Mouse (Mus musculus): ENCODE results near the gene Ncor2. TPM values are rescaled to one million over a fixed set of nuclear protein-coding genes. Genes with fewer than 3 reads are reported as not detected.

The Ncor2 gene
- total RNA-seq, 2 experiments from 2014 or later: 291 to 298 TPM

DNA sequence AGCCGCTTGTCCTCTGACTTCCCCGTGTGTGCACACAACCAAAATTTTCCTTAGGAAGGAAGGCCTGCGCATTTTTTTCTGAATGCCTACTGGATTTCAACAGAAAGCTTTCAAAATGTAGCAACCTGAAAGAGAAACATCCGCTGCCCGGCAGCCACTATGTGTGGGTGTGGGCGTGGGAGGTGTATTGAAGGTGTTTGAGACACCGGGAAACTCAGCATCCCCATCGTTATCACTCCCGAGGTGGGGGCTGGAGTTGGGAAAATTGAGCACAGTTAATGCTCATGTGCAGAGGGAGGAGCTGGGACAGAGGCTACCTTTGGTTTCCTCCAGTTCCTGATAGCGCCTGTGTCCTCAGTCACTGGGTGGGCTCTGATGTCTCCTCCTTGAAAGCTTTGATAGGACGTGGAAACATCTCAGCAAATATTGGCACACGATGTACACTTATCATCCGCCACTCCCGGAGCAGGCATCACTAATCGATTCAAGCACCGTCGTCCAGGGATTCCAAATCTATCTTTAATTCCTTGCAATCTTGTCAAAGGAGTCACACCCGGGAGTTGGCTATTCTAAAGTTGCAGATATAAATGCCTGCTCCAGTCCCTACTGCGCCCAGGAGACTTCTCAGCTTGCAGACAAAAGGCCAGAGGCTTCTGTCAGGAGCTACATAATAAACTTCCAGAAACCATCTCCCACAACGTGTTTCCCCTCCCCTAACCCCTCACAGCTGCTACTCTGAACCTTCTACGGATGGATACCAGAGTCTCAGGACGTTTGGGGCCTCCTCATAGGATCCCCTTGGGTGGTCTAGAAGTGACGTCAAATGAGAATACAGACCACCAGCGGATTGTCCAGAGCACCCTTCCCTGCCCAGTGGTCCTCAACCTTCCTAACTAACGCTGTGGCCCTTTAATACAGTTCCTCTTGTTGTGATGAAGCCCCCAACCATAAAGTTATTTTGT is 14.7 kb upstream of the Ncor2 start:
- no peak for DNase-seq (ENCODE audit: low spot score in 2 of 2)

- no peak for DNase-seq (ENCODE audit: low spot score in 2 of 2)
Observed at GRCm38 (mm10) chr5:125191608-125192007, 12.6 kb upstream of the Ncor2 start.

DNA sequence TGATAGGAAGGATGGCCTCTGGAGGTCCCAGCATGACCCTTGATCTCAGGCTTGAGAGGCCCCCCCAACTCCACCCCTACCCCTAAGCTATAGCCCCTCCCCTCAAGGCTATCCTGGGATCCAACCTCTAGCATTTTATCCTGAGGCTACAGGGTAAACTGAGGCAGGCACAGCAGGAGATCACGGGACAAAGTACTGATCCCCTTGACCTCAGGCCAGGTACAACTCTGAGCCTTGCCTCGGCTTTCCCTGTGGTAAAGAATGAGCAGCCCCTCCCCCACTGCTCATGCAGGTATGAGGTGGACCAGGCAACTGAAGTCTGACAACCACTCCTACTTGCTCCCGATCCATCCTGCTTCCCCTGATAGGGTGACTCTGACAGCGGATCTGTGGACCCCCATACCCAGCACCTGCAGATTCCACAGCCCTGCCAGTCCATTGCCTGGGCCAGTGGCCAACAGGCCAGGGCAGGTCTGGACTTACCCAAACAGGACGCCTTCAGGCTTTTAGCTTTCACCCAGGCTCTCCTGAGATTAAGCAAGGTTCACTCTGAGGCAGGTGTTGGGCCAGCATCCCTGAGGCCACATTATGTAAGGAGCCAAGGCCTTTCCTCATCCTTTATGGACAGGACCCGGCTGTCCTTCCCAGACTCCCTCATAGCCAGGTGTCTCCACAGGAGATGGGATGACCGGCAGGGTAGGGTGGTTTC is 11.2 kb upstream of the Ncor2 start:
- DNase-seq (ENCODE audit: low spot score in 2 of 2): no peak

- peak; percentile 65 to 70 for DNase-seq (ENCODE audit: low spot score in 2 of 2)
Observed at GRCm38 (mm10) chr5:125189625-125190024, 10.6 kb upstream of the Ncor2 start.

DNA sequence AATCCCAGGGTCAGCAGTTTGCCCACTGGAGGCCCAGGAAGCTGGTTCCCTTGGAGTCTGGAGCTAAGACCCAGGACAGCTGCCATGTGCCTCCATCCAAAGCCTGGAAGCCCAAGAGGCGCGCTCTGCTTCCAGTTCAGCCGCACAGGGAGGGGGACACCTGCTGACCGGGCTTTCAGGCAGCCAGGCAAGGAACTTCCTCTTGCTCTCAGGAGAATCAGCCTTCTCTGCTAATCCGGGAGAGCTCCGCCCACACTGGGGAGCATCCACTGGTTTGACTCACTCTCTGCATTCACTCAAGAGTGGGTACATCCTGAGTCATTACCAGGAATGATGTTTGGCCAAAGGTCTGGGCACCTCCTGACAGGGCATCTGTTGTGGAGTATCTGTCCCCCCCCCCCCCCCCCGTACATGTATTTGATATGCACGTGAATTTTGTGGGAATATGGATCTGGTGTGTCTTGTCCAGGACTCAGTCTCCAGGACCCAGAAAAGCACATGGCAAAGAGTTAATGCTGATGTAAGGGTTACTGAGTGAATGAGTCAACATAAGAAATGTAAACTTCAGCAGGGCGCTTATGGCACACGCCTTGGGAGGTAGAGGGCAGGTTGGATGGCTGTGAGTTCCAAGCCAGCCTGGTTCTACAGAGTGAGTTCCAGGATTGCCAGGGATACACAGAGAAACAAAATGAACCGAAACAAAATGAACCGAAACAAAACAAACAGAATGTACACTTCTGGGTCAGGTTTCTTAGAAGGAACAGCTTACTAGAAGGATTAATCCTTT is 10.0 kb upstream of the Ncor2 start:
- DNase-seq (ENCODE audit: low spot score in 2 of 2): peak in 1 of 2 experiments; percentile 60

DNA sequence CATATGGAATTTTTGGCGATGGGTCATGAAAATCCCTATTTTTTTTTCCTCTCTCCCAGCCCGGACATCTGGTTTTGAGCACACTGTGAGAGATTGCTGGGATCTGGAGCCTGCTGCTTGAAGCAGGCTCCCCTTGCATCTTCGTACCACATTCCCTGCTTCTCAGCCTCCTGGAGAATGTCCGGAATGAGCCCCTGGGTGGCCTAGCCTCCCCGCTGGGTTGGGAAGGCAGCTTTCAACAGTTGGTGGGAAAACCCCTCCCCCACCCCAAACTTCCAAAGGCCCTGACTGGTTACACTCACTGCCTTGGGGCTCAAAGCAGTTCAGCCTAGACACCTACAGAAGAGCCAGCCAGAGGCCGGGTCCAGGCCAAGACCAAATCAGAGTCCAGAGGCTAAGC is 5.8 kb upstream of the Ncor2 start:
- DNase-seq (ENCODE audit: low spot score in 2 of 2): no peak

DNA sequence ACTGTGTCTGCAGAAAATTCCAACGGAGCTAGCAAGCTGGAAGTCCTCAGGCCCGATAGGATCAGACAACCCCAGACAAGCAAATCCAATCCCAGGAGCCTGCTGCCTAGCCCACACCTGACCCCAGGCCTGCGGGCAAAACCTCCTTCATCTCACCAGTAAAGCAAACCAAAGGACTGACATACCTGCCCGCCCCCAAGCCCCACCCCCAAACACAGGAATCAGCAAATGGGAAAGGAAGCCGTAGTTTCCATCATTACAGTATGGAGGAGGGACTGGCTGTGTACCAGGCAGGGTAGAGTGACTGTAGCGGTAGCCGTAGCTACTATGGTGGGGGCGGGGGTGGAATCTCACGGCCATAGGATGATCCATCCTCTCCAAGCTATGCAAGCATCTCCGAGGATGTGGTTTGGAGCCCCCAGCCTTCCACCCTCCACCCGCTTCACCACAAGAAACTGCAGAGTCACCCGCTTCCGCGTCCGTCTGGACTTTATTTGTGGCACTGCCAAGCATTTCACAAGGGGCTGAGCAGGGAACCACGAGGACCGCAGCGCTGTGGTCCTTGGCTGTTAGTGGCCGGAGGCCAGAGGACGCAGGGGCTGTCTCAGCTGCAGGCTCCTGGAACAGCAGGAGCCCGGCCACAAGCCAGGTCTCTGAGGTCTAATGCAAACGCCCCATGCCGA is 4.4 kb upstream of the Ncor2 start:
- no peak for DNase-seq (ENCODE audit: low spot score in 2 of 2)

GRCm38 (mm10) chr5:125180630-125181263 is 1.7 kb upstream of the Ncor2 start:
- no peak for DNase-seq (ENCODE audit: low spot score in 2 of 2)

- no peak for DNase-seq (ENCODE audit: low spot score in 2 of 2)
Observed at GRCm38 (mm10) chr5:125179735-125180629, 963 bp upstream of the Ncor2 start.

DNA sequence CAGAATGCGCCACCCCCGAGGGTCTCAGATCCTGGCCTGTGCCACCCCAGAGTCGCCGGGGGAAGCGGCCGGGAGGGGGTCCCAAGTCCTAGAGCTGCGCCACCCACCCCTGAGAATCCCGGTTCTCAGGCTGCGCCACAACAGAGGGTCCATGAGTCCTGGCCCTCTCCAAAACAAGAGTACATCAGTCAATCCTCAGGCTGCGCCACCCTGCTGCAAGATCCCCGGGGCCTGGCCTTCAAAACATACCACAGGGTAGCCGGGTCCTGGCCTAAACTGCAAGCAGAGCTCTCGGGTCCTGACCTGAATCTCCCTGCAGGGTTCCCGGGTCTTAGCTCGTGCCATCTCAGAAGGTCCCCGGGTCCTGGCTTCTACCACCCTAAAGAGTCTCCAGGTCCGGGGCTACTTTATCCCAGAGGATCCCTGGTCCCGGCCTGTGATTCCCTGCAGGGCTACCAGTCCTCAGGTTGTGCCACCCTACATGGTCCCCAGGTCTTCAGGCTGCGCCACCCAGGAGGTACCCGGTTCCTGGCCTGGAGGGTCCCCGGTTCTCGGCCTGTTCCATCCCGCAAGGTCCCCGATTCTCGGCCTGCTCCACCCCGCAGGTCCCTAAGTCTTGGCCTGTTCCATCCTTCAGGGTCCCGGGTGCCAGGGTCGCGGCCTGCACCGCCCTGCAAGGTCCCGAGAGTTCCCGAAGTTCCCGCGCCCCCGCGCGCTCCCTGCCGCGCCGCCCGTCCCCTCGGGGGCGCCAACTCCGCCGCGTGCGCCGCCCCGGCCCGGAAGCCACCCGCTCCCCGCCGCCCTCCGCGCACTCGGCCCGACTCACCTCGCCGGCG is 630 bp downstream of the Ncor2 start:
- DNase-seq (ENCODE audit: low spot score in 2 of 2): peak; percentile 47 to 73

DNA sequence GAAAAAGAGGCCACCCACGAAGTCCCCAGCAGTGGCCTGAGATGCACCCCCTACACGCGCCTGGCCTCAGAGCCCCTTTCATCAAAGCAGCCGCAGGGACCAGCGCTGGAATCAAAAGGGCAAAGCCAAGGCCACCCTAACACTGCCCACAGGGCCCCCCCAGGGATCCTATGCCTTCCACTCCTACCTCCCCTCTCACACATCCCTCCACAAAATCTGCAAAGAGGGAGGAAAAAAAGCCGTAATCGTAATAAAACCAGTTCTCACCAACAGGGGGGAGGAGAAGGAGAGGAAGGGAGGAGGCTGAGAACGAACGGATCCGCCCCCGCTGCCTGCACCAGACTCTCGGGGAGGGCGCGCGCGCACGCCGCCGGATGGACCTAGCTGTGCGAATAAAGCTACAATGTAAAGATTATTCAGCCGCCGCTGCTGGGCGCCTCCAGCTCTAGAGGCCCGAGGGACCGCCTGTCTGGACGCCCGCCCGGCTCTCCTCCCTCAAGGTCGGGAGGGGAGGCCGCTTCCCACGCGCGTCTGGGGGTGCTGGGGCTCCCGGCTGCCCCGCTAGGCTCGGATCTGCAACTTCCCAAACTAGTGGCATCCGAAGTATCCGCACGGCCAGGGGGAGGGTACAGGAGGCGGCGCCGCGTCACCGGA is 1.4 kb downstream of the Ncor2 start:
- peak; percentile 80 to 91 for DNase-seq (ENCODE audit: low spot score in 2 of 2)

GRCm38 (mm10) chr5:125176864-125177263 is 2.2 kb downstream of the Ncor2 start:
- peak; percentile 59 to 70 for DNase-seq (ENCODE audit: low spot score in 2 of 2)

- DNase-seq (ENCODE audit: low spot score in 2 of 2): no peak
Observed at GRCm38 (mm10) chr5:125176370-125176766, 2.7 kb downstream of the Ncor2 start.

GRCm38 (mm10) chr5:125175673-125176369 is 3.2 kb downstream of the Ncor2 start:
- DNase-seq (ENCODE audit: low spot score in 2 of 2): no peak

DNA sequence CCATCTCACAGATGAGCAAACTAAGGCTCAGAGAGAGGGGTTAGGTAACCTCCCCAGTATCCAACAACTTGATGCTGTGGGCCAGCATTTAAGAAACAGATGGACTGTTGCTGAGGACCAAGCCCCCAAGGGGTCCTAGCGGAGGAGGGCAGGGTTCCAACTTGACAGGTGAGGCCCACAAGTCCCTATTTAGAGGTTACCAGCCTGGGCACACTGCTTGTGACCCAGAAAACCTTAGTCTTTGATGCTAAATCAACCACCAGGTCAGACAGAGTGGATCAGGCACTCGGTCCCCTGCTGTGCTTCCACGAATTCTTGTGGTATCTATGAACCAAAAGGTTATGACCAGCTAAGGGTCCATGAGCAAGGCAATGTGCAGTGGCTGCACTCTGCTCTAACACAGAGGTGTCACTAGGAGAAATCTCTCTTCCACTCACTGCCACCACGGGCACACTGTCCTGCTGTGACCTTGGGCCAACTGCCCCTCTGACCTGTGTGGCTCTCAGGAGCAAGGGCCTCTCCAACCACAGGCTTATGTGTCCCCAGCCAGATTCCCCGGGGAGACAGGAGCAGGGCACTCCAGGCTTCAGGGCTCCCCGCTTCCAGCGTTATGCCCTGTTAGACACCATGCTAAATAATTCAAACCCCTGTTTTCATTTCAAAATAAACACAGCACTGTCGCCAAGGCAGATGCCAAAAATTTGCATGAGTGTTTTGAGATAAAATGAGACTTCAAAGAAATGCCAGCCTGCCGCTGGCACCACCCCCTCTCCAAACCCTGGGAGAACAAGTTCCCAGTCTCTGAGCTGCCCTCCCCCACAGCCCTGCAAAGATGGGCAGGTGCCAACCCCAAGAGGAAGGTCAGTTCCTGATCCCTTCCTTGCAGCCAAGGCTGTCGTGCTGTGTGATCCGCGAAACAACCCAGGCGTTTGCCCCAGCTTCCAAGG is 4.0 kb downstream of the Ncor2 start:
- peak; percentile 54 to 75 for DNase-seq (ENCODE audit: low spot score in 2 of 2)

DNA sequence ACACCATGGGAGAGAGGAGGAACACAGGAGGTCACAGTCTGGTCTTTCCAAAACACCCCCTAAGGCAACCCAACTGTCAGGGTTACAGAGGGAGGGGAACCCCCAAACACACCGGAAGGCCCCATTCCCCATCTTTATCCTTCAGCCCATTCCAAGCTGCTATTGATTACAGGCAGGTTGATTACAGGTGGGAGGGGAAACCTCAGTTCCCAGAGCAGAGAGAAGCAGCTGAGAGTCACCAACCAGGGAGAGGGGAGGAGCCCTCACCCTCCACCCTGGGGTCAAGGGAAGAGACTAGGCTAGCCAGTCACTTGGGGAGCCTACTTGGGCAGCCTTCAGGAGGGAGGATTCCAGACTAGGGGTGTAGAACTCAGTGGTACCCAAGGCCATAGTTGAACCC is 5.2 kb downstream of the Ncor2 start:
- no peak for DNase-seq (ENCODE audit: low spot score in 2 of 2)
